Mouse (Mus musculus) heart, adult 11 months (tissue): ENCODE results near the gene Ppp1r13b.
A peak's percentile ranks its signal among the peaks of the same experiment; 100 is the strongest.

Experiments used
- DNase-seq: peaks from one replicate; pipeline ENCODE4 v3.0.0; 2022

Ppp1r13b gene

DNA sequence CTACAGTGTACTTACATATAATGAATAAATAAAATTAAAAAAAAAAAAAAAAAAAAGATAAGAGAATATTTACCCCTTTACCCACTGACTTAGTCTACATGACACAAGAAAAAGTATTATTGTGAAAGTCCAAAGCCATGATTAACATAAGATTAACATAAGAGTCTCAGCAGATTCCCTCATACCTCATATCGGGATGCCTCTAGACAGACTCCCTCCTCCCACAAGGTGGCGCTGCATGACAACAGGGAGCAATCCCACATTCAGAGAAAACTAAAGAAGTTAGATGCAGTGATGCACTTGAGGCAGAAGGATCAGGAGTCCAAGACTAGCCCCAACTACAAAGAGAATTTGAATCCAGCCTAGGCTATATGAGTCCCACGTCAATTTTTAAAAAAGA is 29.7 kb downstream of the Ppp1r13b start:
- DNase-seq: peak; percentile 86

DNA sequence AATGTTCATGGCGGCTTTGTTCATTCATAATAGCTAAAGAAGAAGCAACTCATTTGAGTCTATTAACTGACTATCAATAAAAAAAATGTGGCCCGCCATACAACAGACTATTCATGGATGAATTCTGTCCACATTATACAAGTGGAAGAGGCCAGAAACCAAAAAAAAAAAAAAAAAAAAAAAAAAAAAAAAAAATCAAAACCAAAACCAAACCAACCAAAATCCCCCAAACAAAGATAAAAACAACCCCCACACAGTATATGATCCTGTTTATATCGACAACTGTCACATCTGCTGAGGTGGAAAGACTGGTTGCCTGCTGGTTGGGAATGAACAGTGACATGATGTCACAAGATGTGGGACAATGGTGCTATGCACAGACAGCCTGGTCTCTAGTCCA is 32.4 kb downstream of the Ppp1r13b start:
- DNase-seq: no peak

GRCm38 (mm10) chr12:111874601-111875140 is 33.2 kb downstream of the Ppp1r13b start:
- peak; percentile 57 for DNase-seq

DNA sequence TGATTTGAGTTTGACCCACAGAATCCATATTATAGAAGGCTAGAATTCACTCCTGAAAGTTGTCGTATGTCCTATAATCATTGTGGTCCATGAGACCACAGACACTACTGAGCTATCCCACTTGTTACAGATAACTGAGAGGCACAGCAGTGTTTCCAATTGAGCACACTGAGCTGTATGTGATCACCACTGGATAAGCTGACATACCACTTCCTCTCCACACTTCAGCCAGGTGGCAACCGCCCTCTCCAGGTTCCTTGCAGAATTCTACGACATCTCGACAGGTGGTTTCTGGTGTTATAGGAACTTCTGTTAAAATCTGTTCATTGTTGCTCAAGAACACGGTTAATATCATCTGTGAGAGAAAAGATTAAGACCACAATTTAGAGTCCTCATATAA is 35.8 kb downstream of the Ppp1r13b start:
- peak; percentile 23 for DNase-seq

DNA sequence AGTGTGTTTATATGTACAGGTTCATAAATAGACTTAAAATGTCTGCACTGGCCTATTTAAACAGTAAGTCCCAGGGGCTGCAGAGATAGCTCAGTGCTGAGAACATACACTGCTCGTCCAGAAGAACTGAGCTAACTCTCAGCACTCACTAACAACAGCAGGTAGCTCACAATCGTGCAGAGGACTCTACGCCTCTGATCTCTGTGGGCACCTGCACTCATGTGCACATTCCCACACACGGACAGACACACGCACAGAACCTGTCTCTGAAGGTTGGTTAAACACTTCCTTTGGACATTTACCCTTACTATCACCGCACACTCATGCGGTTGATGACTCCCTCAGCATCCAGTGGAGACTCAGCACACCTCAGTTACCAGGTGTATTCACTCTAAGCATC is 37.1 kb downstream of the Ppp1r13b start:
- peak; percentile 76 for DNase-seq

DNA sequence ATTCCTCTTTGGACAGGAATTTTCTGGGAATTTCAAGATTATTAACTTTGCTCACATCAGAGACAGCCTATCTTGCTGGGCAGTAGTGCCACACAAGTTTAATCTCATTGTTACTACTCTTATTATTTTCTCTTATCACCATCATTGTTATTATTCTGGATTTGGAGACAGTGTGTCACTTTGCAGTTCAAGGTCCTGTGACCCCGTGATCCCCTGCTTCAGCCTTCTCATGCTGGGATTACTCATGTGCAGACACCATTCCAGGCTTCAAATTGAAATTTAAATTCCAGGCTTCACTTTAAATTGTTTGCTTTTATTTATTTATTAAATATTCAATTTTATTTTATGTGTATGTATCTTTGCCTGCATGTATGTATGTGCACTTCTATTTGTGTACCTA is 38.1 kb downstream of the Ppp1r13b start:
- peak; percentile 45 for DNase-seq

GRCm38 (mm10) chr12:111864206-111864824 is 43.6 kb downstream of the Ppp1r13b start:
- DNase-seq: no peak

GRCm38 (mm10) chr12:111855448-111855847 is 52.5 kb downstream of the Ppp1r13b start:
- no peak for DNase-seq

DNA sequence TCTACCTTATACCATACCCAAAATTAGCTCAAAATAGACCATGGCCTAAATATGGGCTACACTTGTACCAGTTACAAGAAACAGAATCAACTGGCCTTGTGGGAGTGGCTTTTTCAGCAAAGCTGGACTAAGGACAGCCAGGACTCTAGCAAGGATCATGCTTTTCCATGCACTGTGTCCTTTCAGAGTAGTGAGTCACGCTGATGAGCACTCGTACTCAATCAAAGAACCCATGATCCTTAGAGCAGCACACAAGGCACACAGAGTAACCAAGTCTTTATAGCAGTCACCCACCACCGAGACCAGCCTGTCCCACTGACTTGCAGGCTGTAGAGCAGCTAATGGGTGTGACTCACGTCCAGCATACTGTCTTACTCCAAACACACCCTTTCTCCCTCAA is 54.4 kb downstream of the Ppp1r13b start:
- no peak for DNase-seq

GRCm38 (mm10) chr12:111853011-111853436 is 54.9 kb downstream of the Ppp1r13b start:
- DNase-seq: peak; percentile 97

DNA sequence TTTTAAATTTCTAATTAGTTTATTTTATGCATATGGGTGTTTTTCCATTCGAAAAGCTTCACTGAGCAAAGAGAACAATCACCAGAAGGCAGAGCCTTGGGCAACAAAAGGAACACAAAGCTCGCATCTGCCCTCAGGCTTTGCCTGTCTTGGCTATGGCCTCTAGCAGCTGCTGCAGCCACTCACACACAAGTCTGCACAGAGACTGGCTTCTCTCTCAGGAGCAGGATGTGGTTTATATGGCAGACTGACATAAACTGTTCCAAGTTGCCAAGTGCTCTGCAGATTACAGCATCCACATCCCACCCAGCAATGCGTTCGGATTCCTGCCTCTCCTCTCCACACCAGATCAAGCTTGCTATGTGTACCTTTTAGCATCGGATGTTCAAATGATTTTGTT is 56.2 kb downstream of the Ppp1r13b start:
- DNase-seq: no peak

DNA sequence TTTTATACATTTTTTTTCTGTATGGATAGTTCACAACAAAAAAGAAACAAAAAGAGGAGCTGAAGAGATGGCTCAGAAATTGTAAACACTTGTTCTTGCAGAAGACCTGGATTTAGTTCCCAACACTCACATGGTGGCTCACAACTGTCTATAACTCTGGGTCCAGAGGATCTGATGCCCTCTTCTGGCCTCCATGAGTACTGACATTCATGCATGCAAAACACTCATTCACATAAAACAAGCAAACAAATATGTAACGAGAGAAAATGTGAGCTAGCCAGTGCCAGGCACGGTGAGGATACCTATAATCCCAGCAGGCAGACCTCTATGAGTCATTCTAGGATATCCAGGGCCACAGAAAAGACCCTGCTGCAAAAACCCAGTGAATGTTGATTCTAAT is 56.7 kb downstream of the Ppp1r13b start:
- no peak for DNase-seq

DNA sequence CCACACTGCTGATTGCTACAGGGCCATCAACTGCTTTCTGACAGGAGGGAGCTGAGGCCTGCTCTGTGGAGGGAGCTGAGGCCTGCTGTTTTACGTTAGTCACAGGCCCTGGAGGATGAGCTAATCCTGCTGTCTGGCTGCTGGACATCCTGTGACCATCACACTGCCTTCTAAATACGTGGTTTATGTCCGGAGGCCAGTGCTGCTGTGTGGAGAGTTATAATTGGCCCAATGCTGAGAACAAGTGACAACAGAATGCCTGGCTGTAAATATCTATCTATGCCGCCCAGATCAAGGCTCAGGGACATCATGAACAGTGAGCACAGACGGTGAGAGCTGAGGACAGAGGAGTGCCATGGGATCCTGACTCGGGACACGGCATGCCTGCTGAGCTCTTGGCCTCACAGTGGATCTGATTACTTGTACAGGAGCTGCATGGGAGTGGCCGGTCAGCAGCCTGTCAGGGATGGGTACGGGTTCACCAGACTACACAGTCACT is 59.6 kb downstream of the Ppp1r13b start:
- peak; percentile 93 for DNase-seq

- no peak for DNase-seq
Observed at GRCm38 (mm10) chr12:111846815-111847214, 61.1 kb downstream of the Ppp1r13b start.

- DNase-seq: no peak
Observed at GRCm38 (mm10) chr12:111845953-111846352, 62.0 kb downstream of the Ppp1r13b start.

DNA sequence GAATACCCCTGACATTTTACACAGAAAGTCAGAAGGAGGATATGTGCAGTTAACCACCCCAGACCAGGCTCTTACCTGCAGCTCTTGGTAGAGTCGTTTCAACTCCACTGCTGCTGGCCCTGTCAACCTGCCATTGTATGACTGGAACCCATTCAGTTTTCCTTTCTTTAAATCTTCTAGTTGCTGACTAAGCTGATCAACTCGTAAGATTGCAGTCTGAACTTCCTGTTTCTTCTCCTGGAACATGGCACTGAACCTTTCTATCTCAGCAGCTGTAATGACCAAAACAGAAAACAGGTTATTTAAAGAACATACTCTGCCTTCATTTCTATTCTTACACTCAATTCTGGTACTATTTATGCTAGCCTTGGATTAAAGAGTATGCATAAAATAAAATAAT is 64.4 kb downstream of the Ppp1r13b start:
- DNase-seq: no peak

- peak; percentile 84 for DNase-seq
Observed at GRCm38 (mm10) chr12:111842565-111843433, 65.1 kb downstream of the Ppp1r13b start.

GRCm38 (mm10) chr12:111833457-111833856 is 74.5 kb downstream of the Ppp1r13b start:
- DNase-seq: peak; percentile 84

GRCm38 (mm10) chr12:111832643-111833042 is 75.3 kb downstream of the Ppp1r13b start:
- DNase-seq: no peak

DNA sequence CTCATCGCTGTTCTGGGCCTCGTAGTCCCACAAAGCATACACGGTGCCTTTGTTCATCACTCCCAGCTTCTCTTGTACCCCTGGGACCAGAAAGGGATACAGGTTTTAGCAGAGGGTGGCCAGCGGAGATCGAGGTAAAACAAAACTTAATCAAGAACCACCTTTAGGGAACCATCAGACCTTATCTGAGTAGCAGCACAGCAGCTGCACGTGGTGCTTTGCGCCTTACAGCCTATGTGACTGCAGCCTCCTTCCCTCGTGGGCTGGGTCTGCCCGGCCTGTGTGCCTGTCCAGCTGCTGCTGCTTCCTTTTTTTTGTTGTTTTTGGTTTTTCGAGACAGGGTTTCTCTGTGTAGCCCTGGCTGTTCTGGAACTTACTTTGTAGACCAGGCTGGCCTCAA is 77.5 kb downstream of the Ppp1r13b start:
- DNase-seq: peak; percentile 86

DNA sequence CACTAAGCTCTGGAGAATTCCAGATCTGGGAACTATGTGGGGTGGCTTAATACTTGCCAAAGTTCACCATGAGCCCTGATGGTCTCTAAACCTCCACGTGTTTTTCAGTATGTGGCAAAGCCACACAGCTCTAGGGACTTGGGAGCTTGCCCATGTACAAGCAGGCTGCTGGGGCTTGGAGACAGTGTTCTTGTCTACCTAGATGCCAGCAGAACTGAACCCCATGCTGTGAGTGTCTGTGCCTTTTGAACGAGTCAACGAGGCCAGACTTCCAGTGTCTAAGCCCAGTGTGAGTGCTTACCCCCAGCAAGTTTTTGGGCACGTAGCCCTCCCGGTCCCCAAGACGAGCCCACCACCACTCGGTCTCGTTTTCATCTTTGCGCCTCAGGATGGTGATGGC is 78.0 kb downstream of the Ppp1r13b start:
- DNase-seq: peak; percentile 86

DNA sequence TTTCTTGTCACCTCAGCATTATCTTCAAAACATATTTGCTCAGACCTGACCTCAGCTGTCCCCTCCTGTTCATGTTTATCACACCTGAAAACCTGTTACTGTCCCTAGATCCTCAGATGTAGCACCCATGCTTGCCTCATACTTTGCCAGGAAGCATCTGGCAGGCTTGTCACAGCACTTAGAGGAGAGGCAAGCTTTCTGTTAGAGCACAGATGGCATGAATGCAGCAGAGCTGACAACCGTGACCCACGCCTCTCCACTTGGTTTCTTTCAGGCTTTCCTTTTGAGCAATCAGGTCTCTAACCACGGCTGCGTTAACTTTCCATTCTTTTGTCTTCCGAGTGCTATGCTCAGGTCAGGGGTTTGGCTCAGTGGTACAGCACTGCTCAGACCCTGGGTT is 78.5 kb downstream of the Ppp1r13b start:
- no peak for DNase-seq

DNA sequence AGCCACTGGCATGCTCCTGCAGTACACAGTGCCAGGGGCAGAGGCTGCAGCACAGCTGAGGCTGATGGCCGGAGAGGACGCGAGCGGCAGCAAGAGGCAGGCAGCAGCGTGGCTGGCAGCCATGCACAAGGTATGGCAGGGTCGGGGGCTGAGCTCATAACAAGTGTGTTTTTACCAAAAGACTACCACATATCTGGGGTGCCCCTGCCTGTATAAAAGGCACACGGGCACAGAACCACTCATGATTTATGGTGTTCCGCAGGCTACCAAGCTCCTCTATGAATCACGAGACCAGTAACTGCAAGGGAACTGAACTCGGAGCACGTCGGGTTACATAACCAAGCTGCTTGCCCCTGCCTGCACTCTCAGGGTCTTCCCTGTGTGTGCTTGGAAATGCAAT is 80.4 kb downstream of the Ppp1r13b start:
- DNase-seq: peak; percentile 83

- no peak for DNase-seq
Observed at GRCm38 (mm10) chr12:111821931-111822330, 86.0 kb downstream of the Ppp1r13b start.
